Mouse (Mus musculus): ENCODE data around the gene Gusb.

DNA sequence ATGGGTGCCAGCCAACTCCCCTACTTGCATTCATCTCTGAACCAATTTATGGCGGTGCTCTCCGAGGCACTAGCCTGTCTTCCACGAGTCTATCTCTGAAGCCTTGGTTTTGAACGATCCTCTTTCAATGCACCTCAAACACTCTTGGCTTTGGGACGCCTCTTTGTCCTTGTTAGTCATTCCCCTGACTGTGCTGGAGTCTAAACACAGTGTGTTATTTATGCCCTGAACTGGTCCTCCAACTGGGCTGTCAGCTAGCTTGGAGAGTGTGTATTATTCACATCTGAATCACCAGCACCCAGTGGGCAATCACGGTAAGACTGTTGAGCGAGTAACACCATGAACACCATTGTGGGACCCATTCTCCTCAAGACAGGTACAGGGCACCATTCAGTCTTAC lies 24.8 kb upstream of the Gusb start:
- TF ChIP-seq CTCF (IDR thresholded peaks at IDR 0.05; ENCODE audit: extremely low read depth, insufficient read depth, insufficient read length, insufficient replicate concordance) (no peak), POLR2A (IDR thresholded peaks at IDR 0.05; ENCODE audit: low read depth, low read length) (no peak)

All from spleen, adult 2 months (tissue).